19 mouse cellular contexts compared by ENCODE assay signal in genomic region chr9:35020015-35020653, GRCm38 (mm10).
DNase-seq lines count a peak whose midpoint lies in the region; ATAC-seq and TF ChIP-seq lines count a peak whose summit lies in the region.
"Had no signal": no experiment of that assay in that cellular context is flagged by ENCODE, and none has a peak within 500 bp of the region (broad histone marks: within the 10 kb centered on the region; RNA-seq: fewer than 3 reads in every experiment).

No protein-coding gene starts in this region.

- H3K4me3 ChIP-seq in kidney, postnatal 0 days (replicated peaks; ENCODE audit: low read depth, low read length): no peak overlapping the region
- no peak overlapping the region for H3K4me3 ChIP-seq in midbrain, embryonic 11.5 days (ENCODE audit: low read depth, low read length)
- no peak overlapping the region for H3K4me3 ChIP-seq in midbrain, embryonic 16.5 days (ENCODE audit: low read depth, low read length)
- H3K4me3 ChIP-seq: embryonic facial prominence, embryonic 10.5 days; embryonic facial prominence, embryonic 13.5 days; erythroblast, embryonic 14.5 days; forebrain, embryonic 12.5 days; forebrain, embryonic 15.5 days; heart, adult 2 months; heart, embryonic 10.5 days; hindbrain, embryonic 12.5 days; hindbrain, embryonic 15.5 days had no signal

- H3K36me3 ChIP-seq in kidney, postnatal 0 days (ENCODE audit: insufficient read depth, low read length): no peaks in the 10 kb centered on the region
- no peaks in the 10 kb centered on the region for H3K36me3 ChIP-seq in midbrain, embryonic 11.5 days (ENCODE audit: control insufficient read depth, insufficient read depth, low read length)
- no peaks in the 10 kb centered on the region for H3K36me3 ChIP-seq in midbrain, embryonic 16.5 days (ENCODE audit: control insufficient read depth, insufficient read depth, low read length)
- H3K36me3 ChIP-seq: embryonic facial prominence, embryonic 10.5 days; embryonic facial prominence, embryonic 13.5 days; forebrain, embryonic 12.5 days; forebrain, embryonic 15.5 days; G1E; heart, embryonic 10.5 days; hindbrain, embryonic 12.5 days had no signal

- ATAC-seq in kidney, postnatal 0 days (replicated peaks; ENCODE audit: low FRiP score, low read depth): 0 out of 2 replicates have a peak, but pooled peaks have one; percentile 2
- ATAC-seq in midbrain, embryonic 11.5 days (ENCODE audit: low FRiP score): 0 out of 2 replicates have a peak, but pooled peaks have one; percentile 8
- no peak for ATAC-seq in midbrain, embryonic 16.5 days

- no peak overlapping the region for H3K4me2 ChIP-seq in kidney, postnatal 0 days (ENCODE audit: low read length)
- H3K4me2 ChIP-seq in midbrain, embryonic 11.5 days: no peak overlapping the region
- no peak overlapping the region for H3K4me2 ChIP-seq in midbrain, embryonic 16.5 days (ENCODE audit: low read length)
- H3K4me2 ChIP-seq: embryonic facial prominence, embryonic 13.5 days; forebrain, embryonic 12.5 days; forebrain, embryonic 15.5 days; hindbrain, embryonic 12.5 days; hindbrain, embryonic 15.5 days had no signal

- H3K27ac ChIP-seq in kidney, postnatal 0 days: no peak overlapping the region
- no peak overlapping the region for H3K27ac ChIP-seq in midbrain, embryonic 11.5 days (ENCODE audit: low read depth, low read length)
- no peak overlapping the region for H3K27ac ChIP-seq in midbrain, embryonic 16.5 days (ENCODE audit: low read length)
- H3K27ac ChIP-seq: embryonic facial prominence, embryonic 10.5 days; embryonic facial prominence, embryonic 13.5 days; forebrain, embryonic 12.5 days; forebrain, embryonic 15.5 days; heart, adult 2 months; heart, embryonic 10.5 days; hindbrain, embryonic 12.5 days; hindbrain, embryonic 15.5 days had no signal

- no peaks in the 10 kb centered on the region for H3K27me3 ChIP-seq in kidney, postnatal 0 days (ENCODE audit: insufficient read depth, low read length)
- H3K27me3 ChIP-seq in midbrain, embryonic 11.5 days (ENCODE audit: control insufficient read depth, insufficient read depth, low read length): 0 out of 2 replicates have a peak, but pooled peaks cover 2% of the 10 kb centered on the region
- no peaks in the 10 kb centered on the region for H3K27me3 ChIP-seq in midbrain, embryonic 16.5 days (ENCODE audit: control insufficient read depth, insufficient read depth, low read depth, low read length)
- H3K27me3 ChIP-seq: forebrain, embryonic 15.5 days; hindbrain, embryonic 12.5 days had no signal

- no peaks in the 10 kb centered on the region for H3K9me3 ChIP-seq in kidney, postnatal 0 days (replicated peaks; ENCODE audit: low read length)
- no peaks in the 10 kb centered on the region for H3K9me3 ChIP-seq in midbrain, embryonic 11.5 days (ENCODE audit: control insufficient read depth, low read length)
- H3K9me3 ChIP-seq in midbrain, embryonic 16.5 days (replicated peaks; ENCODE audit: control insufficient read depth, low read length, poor library complexity, severe bottlenecking): no peaks in the 10 kb centered on the region
- H3K9me3 ChIP-seq: embryonic facial prominence, embryonic 10.5 days; embryonic facial prominence, embryonic 13.5 days; forebrain, embryonic 12.5 days; forebrain, embryonic 15.5 days; G1E; heart, embryonic 10.5 days; hindbrain, embryonic 12.5 days; hindbrain, embryonic 15.5 days had no signal

- DNase-seq in cerebellum, adult 9-11 months: peak; percentile 53
- DNase-seq in cerebellum, adult 8-10 months: no peak
- DNase-seq in kidney, postnatal 0 days (ENCODE audit: low spot score): no peak
- DNase-seq in kidney, postnatal 36 days: no peak
- no peak for DNase-seq in midbrain, embryonic 11.5 days (ENCODE audit: low spot score, missing footprints)
- DNase-seq in large intestine, adult 2 months (ENCODE audit: low read depth, low spot score): peak; percentile 63
- no peak for DNase-seq in right cerebral cortex, adult 2 months (ENCODE audit: low spot score in 2 of 2)
- DNase-seq: gastrocnemius, postnatal 25 days; heart, adult 2 months had no signal

- 48% methylated on average over 11 of the region's 11 CpGs for WGBS in kidney, postnatal 0 days
- WGBS in midbrain, embryonic 11.5 days: 64% methylated on average over 11 of the region's 11 CpGs
- WGBS in midbrain, embryonic 16.5 days: 63% methylated on average over 11 of the region's 11 CpGs
- 36% methylated on average over 11 of the region's 11 CpGs for WGBS in large intestine, adult 2 months

- H3K9ac ChIP-seq in kidney, postnatal 0 days (ENCODE audit: low read depth, low read length): no peak overlapping the region
- H3K9ac ChIP-seq in midbrain, embryonic 11.5 days (ENCODE audit: low read length): no peak overlapping the region
- no peak overlapping the region for H3K9ac ChIP-seq in midbrain, embryonic 16.5 days (ENCODE audit: low read depth, low read length)
- H3K9ac ChIP-seq: embryonic facial prominence, embryonic 13.5 days; forebrain, embryonic 12.5 days; forebrain, embryonic 15.5 days; hindbrain, embryonic 12.5 days; hindbrain, embryonic 15.5 days had no signal

- no peak for TF ChIP-seq CTCF in kidney, postnatal 0 days (IDR thresholded peaks at IDR 0.05; ENCODE audit: low read depth)

- H3K4me1 ChIP-seq in kidney, postnatal 0 days (replicated peaks; ENCODE audit: insufficient read depth, low read length): no peaks in the 10 kb centered on the region; the same call in 1 of the 2 replicates
- H3K4me1 ChIP-seq in midbrain, embryonic 11.5 days (ENCODE audit: control insufficient read depth, insufficient read depth, low read length): 0 out of 2 replicates have a peak, but pooled peaks cover 2% of the 10 kb centered on the region
- H3K4me1 ChIP-seq in midbrain, embryonic 16.5 days (ENCODE audit: control insufficient read depth, insufficient read depth, low read length): peaks cover 31% of the 10 kb centered on the region

Comparison
In these comparisons a context has a peak if more than half of its experiments do, and no peak if none do; other contexts are left out.
1. DNase-seq: peak in cerebellum, adult 9-11 months (single experiment) and large intestine, adult 2 months (single experiment); none in cerebellum, adult 8-10 months (single experiment), kidney, postnatal 0 days (single experiment), kidney, postnatal 36 days (0 of 2), midbrain, embryonic 11.5 days (single experiment) and right cerebral cortex, adult 2 months (0 of 2).